Mouse (Mus musculus) neural tube, embryonic 14.5 days (tissue): ENCODE data around the gene Slc50a1. TPM values are rescaled to one million over a fixed set of nuclear protein-coding genes. Genes with fewer than 3 reads are reported as not detected.
A peak's percentile ranks its signal among the peaks of the same experiment; 100 is the strongest.

Experiments
- ATAC-seq: fragments of 200-750 bp; cut with Nextera tagmentation; 2 replicates; pipeline ENCODE4 v1.8.0; 2017; ENCODE audit warnings: low read depth, mild to moderate bottlenecking, moderate TSS enrichment, moderate library complexity
- H3K27ac ChIP-seq: fragments of 300-500 bp; sonication (generic); 2 replicates; pipeline ENCODE4 v1.5.1; 2014; ENCODE audit warnings: low read depth, mild to moderate bottlenecking, control low read depth, low read length, moderate library complexity, mixed read lengths
- H3K27me3 ChIP-seq: fragments of 300-500 bp; sonication (generic); 2 replicates; pipeline ENCODE4 v1.6.1; 2014; ENCODE audit warnings: low read length; ENCODE audit not compliant: control insufficient read depth, insufficient read depth
- H3K36me3 ChIP-seq: fragments of 300-500 bp; sonication (generic); 2 replicates; pipeline ENCODE4 v1.6.1; 2014; ENCODE audit warnings: low read length, mixed read lengths; ENCODE audit not compliant: control insufficient read depth, insufficient read depth
- H3K4me1 ChIP-seq: fragments of 300-500 bp; sonication (generic); 2 replicates; pipeline ENCODE4 v1.6.1; 2014; ENCODE audit warnings: low read length; ENCODE audit not compliant: control insufficient read depth, insufficient read depth
- H3K4me2 ChIP-seq: fragments of 300-500 bp; sonication (generic); 2 replicates; pipeline ENCODE4 v1.6.1; 2014; ENCODE audit warnings: mild to moderate bottlenecking, low read depth, low read length, control low read depth
- H3K4me3 ChIP-seq: fragments of 300-500 bp; sonication (generic); 2 replicates; pipeline ENCODE4 v1.5.1; 2014; ENCODE audit warnings: low read depth, low read length, control low read depth, mixed read lengths
- H3K9ac ChIP-seq: fragments of 300-500 bp; sonication (generic); replicated peaks from 2 replicates; pipeline ENCODE4 v1.6.1; 2014; ENCODE audit warnings: low read depth, mild to moderate bottlenecking, control low read depth, low read length, mixed read lengths
- H3K9me3 ChIP-seq: fragments of 300-500 bp; sonication (generic); 2 replicates; pipeline ENCODE4 v1.6.1; 2016; ENCODE audit warnings: low read length; ENCODE audit not compliant: control insufficient read depth
- WGBS: fragments of 180-500 bp; shearing (Covaris S2); extraction: QIAGEN DNeasy Blood & Tissue Kit; methylation state at CpG from one replicate; pipeline ENCODE4 v1.1.7; 2014; 5-methylcytosine and 5-hydroxymethylcytosine counted together
- polyA plus RNA-seq: library from polyadenylated mRNA; unstranded; fragments of >200 nt; fragmentation: Nextera tagmentation; extraction: Ambion mirVana; gene quantifications from 2 replicates; pipeline ENCODE4 v1.2.1, GENCODE M21; 2014

The Slc50a1 gene
- polyA plus RNA-seq, 1 experiment from 2014 or later = 36.7 TPM

DNA sequence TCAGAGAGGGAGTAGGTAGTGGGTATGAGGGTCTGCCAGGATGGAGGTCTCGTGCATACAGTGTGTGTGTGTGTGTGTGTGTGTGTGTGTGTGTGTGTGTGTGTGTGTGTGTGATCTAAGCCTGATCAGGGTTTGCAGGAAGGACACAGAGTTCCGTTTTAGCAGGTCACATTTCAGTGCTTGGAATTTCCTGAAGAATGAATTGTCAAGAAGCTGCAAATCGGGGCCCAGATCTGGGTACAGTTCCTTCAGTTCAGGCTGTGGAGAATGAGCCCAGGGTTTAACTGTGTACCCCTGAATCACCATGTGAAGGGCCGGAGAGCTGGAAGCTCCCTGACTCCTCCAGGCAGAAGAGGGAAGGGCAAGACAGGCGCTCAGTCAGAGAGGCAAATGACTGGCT lies 16.9 kb upstream of the Slc50a1 start:
- Histone ChIP-seq H3K4me3 (no peak overlapping the region), H3K4me1 (no peaks in the 10 kb centered on the region), H3K9me3 (no peaks in the 10 kb centered on the region), H3K27me3 (no peaks in the 10 kb centered on the region), H3K9ac (no peak overlapping the region), H3K4me2 (no peak overlapping the region), H3K36me3 (no peaks in the 10 kb centered on the region), H3K27ac (no peak overlapping the region)
- 62% methylated on average over 5 of the region's 5 CpGs for WGBS
- ATAC-seq = no peak

- Histone ChIP-seq H3K4me2 (no peak overlapping the region), H3K27me3 (no peaks in the 10 kb centered on the region), H3K36me3 (no peaks in the 10 kb centered on the region), H3K4me1 (peaks cover 8% of the 10 kb centered on the region), H3K9me3 (no peaks in the 10 kb centered on the region), H3K9ac (no peak overlapping the region), H3K27ac (no peak overlapping the region), H3K4me3 (no peak overlapping the region)
- no peak for ATAC-seq
- 50% methylated on average over 2 of the region's 2 CpGs for WGBS
Observed at GRCm38 (mm10) chr3:89285526-89285925, 15.2 kb upstream of the Slc50a1 start.

- no peaks in the 10 kb centered on the region for H3K27me3 ChIP-seq
- no peak overlapping the region for H3K27ac ChIP-seq
- H3K36me3 ChIP-seq = no peaks in the 10 kb centered on the region
- no peak for ATAC-seq
- no peak overlapping the region for H3K4me2 ChIP-seq
- 85% methylated on average over 3 of the region's 3 CpGs for WGBS
- peaks cover 21% of the 10 kb centered on the region for H3K4me1 ChIP-seq
- no peaks in the 10 kb centered on the region for H3K9me3 ChIP-seq
- H3K9ac ChIP-seq = no peak overlapping the region
- no peak overlapping the region for H3K4me3 ChIP-seq
Observed at GRCm38 (mm10) chr3:89284261-89284660, 13.9 kb upstream of the Slc50a1 start.

- H3K27ac ChIP-seq = no peak overlapping the region
- no peak for ATAC-seq
- H3K9me3 ChIP-seq = no peaks in the 10 kb centered on the region
- H3K4me2 ChIP-seq = peak overlapping the region; percentile 96; the same call in 1 of the 2 replicates
- 27% methylated on average over 4 of the region's 4 CpGs for WGBS
- 0 out of 2 replicates have a peak, but pooled peaks cover 3% of the 10 kb centered on the region for H3K27me3 ChIP-seq
- H3K4me1 ChIP-seq = peaks cover 25% of the 10 kb centered on the region
- H3K4me3 ChIP-seq = no peak overlapping the region
- H3K36me3 ChIP-seq = no peaks in the 10 kb centered on the region
- no peak overlapping the region for H3K9ac ChIP-seq
Observed at GRCm38 (mm10) chr3:89282291-89282643, 11.9 kb upstream of the Slc50a1 start.

GRCm38 (mm10) chr3:89281579-89282290 lies 11.4 kb upstream of the Slc50a1 start:
- Histone ChIP-seq H3K27me3 (0 out of 2 replicates have a peak, but pooled peaks cover 3% of the 10 kb centered on the region), H3K4me3 (peak overlapping the region; percentile 43), H3K9me3 (no peaks in the 10 kb centered on the region), H3K9ac (no peak overlapping the region), H3K36me3 (no peaks in the 10 kb centered on the region), H3K27ac (no peak overlapping the region), H3K4me2 (peak overlapping the region; percentile 96), H3K4me1 (peaks cover 25% of the 10 kb centered on the region)
- ATAC-seq = no peak
- 15% methylated on average over 20 of the region's 20 CpGs for WGBS

- no peaks in the 10 kb centered on the region for H3K36me3 ChIP-seq
- no peaks in the 10 kb centered on the region for H3K9me3 ChIP-seq
- peak within 1 kb of the TSS; percentile 96 for H3K4me2 ChIP-seq
- 0 out of 2 replicates have a peak, but pooled peaks cover 3% of the 10 kb centered on the region for H3K27me3 ChIP-seq
- H3K9ac ChIP-seq = peak within 1 kb of the TSS; percentile 50
- ATAC-seq = peak; percentile 32
- peaks cover 25% of the 10 kb centered on the region for H3K4me1 ChIP-seq
- WGBS = under 1% methylated on average over 50 of the region's 52 CpGs
- H3K4me3 ChIP-seq = peak within 1 kb of the TSS; percentile 43
- H3K27ac ChIP-seq = peak within 1 kb of the TSS; percentile 46; the same call in 1 of the 2 replicates
Observed at GRCm38 (mm10) chr3:89280606-89281511, 10.5 kb upstream of the Slc50a1 start, which contains the start of gene Efna1. Efna1 (minus strand) TSS chr3:89281142.

DNA sequence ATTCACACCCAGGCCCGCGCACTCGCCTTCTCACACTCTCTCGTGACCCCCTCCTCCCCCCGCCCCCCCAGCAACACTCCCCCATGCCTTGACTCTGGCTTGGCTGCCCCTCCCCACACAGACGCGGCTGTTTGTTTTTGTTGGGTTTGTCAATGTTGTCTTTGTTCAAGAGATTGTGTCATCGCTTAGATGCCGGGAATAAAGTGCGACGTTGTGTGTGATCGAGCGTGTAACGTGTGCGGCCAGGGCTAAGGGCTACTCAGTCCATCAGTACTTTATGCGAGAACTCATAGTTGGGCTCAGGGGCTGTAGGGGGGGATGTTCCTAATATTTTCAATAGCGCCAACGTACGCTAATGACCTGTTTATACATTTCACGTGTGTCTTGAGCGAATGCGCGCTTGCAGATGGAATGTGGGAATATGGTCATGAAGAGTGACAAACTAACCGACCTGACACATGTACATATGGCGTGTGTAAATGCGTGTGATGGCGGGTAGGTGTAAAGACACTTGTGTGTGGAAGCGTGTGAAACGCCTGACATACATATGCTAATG lies 9.8 kb upstream of the Slc50a1 start:
- no peaks in the 10 kb centered on the region for H3K36me3 ChIP-seq
- peak; percentile 22; the same call in 1 of the 2 replicates for ATAC-seq
- under 1% methylated on average over 29 of the region's 29 CpGs for WGBS
- no peaks in the 10 kb centered on the region for H3K9me3 ChIP-seq
- peaks cover 25% of the 10 kb centered on the region for H3K4me1 ChIP-seq
- H3K4me2 ChIP-seq = peak overlapping the region; percentile 96
- H3K4me3 ChIP-seq = peak overlapping the region; percentile 43
- H3K27ac ChIP-seq = peak overlapping the region; percentile 46; the same call in 1 of the 2 replicates
- 0 out of 2 replicates have a peak, but pooled peaks cover 3% of the 10 kb centered on the region for H3K27me3 ChIP-seq
- H3K9ac ChIP-seq = peak overlapping the region; percentile 50

- H3K9me3 ChIP-seq = no peaks in the 10 kb centered on the region
- peak overlapping the region; percentile 47 for H3K9ac ChIP-seq
- peak overlapping the region; percentile 96 for H3K4me2 ChIP-seq
- peaks cover 25% of the 10 kb centered on the region for H3K4me1 ChIP-seq
- peak; percentile 69 for ATAC-seq
- 2% methylated on average over 31 of the region's 35 CpGs for WGBS
- H3K27me3 ChIP-seq = 0 out of 2 replicates have a peak, but pooled peaks cover 3% of the 10 kb centered on the region
- H3K27ac ChIP-seq = peak overlapping the region; percentile 46; the same call in 1 of the 2 replicates
- H3K4me3 ChIP-seq = peak overlapping the region; percentile 43
- no peaks in the 10 kb centered on the region for H3K36me3 ChIP-seq
Observed at GRCm38 (mm10) chr3:89279153-89279890, 9.0 kb upstream of the Slc50a1 start.
